Mouse (Mus musculus) CH12.LX (cell line): ENCODE results near the gene Arpc1a. TPM values are rescaled to one million over a fixed set of nuclear protein-coding genes. Genes with fewer than 3 reads are reported as not detected.

Source experiments
- DNase-seq: peaks from one replicate; pipeline ENCODE4 v3.0.0-alpha.2; 2013; ENCODE audit errors: extremely low read depth
- H3K27ac ChIP-seq: 2 replicates; pipeline ENCODE4 v1.5.1; 2012; ENCODE audit warnings: low read depth, mild to moderate bottlenecking, control low read depth, moderate library complexity; ENCODE audit not compliant: insufficient read depth
- H3K27me3 ChIP-seq: replicated peaks from 2 replicates; pipeline ENCODE3; 2012; ENCODE audit warnings: inconsistent platforms
- H3K36me3 ChIP-seq, 2 experiments: replicated peaks in 1 of 2; 2 replicates each; pipeline versions ENCODE3 to v1.6.1; 2012; ENCODE audit warnings: inconsistent platforms in 1 of 2, low read length in 1 of 2, mild to moderate bottlenecking in 1 of 2, mixed read lengths in 1 of 2, moderate library complexity in 1 of 2; ENCODE audit not compliant: control insufficient read depth in 1 of 2, insufficient read depth in 1 of 2
- H3K4me1 ChIP-seq, 2 experiments: 2 replicates each; pipeline ENCODE4 v1.6.1; 2012; ENCODE audit warnings: inconsistent platforms in 1 of 2, moderate library complexity in 1 of 2; ENCODE audit not compliant: insufficient read depth in 2 of 2, control insufficient read depth in 1 of 2
- H3K4me2 ChIP-seq: 2 replicates; pipeline ENCODE4 v1.6.1; 2012; ENCODE audit warnings: low read depth, mild to moderate bottlenecking, control low read depth; ENCODE audit not compliant: poor library complexity, insufficient read depth, severe bottlenecking
- H3K4me3 ChIP-seq, 3 experiments: fragments of 150-350 bp in 1 of 3; sonication (generic) in 1 of 3; replicated peaks in 1 of 3; 2 replicates each; pipeline versions ENCODE3 to v1.5.1; 2011 to 2012; ENCODE audit warnings: low read depth in 2 of 3, low read length in 2 of 3, mild to moderate bottlenecking in 2 of 3, moderate library complexity in 2 of 3, control low read depth in 1 of 3, improper control_type of control experiment in 1 of 3, inconsistent platforms in 1 of 3, mixed read lengths in 1 of 3; ENCODE audit not compliant: poor library complexity in 1 of 3
- H3K79me2 ChIP-seq: replicated peaks from 2 replicates; pipeline ENCODE4 v1.6.1; 2012; ENCODE audit warnings: mild to moderate bottlenecking, moderate library complexity; ENCODE audit not compliant: control insufficient read depth, poor library complexity, insufficient read depth, severe bottlenecking; ENCODE audit errors: extremely low read depth
- H3K9ac ChIP-seq: 2 replicates; pipeline ENCODE4 v1.6.1; 2012; ENCODE audit warnings: low read depth, mild to moderate bottlenecking, control low read depth, moderate library complexity; ENCODE audit not compliant: insufficient read depth
- H3K9me3 ChIP-seq: replicated peaks from 2 replicates; pipeline ENCODE3; 2012; ENCODE audit warnings: low read length, inconsistent platforms, mixed read lengths
- BHLHE40 ChIP-seq: IDR thresholded peaks from 2 replicates; pipeline ENCODE4 v1.6.1; 2011; ENCODE audit warnings: mild to moderate bottlenecking, low read depth, low read length, improper control_type of control experiment
- CHD1 ChIP-seq: IDR thresholded peaks from 2 replicates; pipeline ENCODE4 v1.6.1; 2012; ENCODE audit warnings: low read depth, low read length, improper control_type of control experiment, inconsistent platforms
- CHD2 ChIP-seq: IDR thresholded peaks from 2 replicates; pipeline ENCODE4 v1.6.1; 2011; ENCODE audit warnings: low read length, improper control_type of control experiment
- CTCF ChIP-seq, 2 experiments: IDR thresholded peaks in 1 of 2; conservative IDR thresholded peaks in 1 of 2; 2 replicates each; pipeline ENCODE4 v1.5.1; 2011 to 2012; ENCODE audit warnings: low read depth in 2 of 2, low read length in 2 of 2, improper control_type of control experiment in 1 of 2, inconsistent platforms in 1 of 2, mild to moderate bottlenecking in 1 of 2, moderate library complexity in 1 of 2
- E2F4 ChIP-seq: IDR thresholded peaks from 2 replicates; pipeline ENCODE4 v1.6.1; 2011; ENCODE audit warnings: low read depth, low read length, improper control_type of control experiment; ENCODE audit not compliant: insufficient replicate concordance
- ELF1 ChIP-seq: IDR thresholded peaks from 2 replicates; pipeline ENCODE4 v1.6.1; 2014; ENCODE audit warnings: low read depth, mild to moderate bottlenecking, inconsistent platforms, low read length, improper control_type of control experiment
- EP300 ChIP-seq: IDR thresholded peaks from 2 replicates; pipeline ENCODE4 v1.6.1; 2011; ENCODE audit warnings: low read length, improper control_type of control experiment
- ETS1 ChIP-seq: conservative IDR thresholded peaks from 2 replicates; pipeline ENCODE4 v1.6.1; 2012; ENCODE audit warnings: low read depth, mild to moderate bottlenecking, inconsistent platforms, low read length, improper control_type of control experiment, moderate library complexity
- GABPA ChIP-seq: IDR thresholded peaks from 2 replicates; pipeline ENCODE4 v1.6.1; 2012; ENCODE audit warnings: low read depth, low read length, improper control_type of control experiment, inconsistent platforms; ENCODE audit not compliant: insufficient replicate concordance
- HCFC1 ChIP-seq: IDR thresholded peaks from 2 replicates; pipeline ENCODE4 v1.6.1; 2012; ENCODE audit warnings: low read depth, mild to moderate bottlenecking, inconsistent platforms, low read length, improper control_type of control experiment
- IRF4 ChIP-seq: IDR thresholded peaks from 2 replicates; pipeline ENCODE4 v1.6.1; 2014; ENCODE audit warnings: low read depth, mild to moderate bottlenecking, inconsistent platforms, low read length, improper control_type of control experiment
- JUN ChIP-seq: IDR thresholded peaks from 2 replicates; pipeline ENCODE4 v1.6.1; 2011; ENCODE audit warnings: low read depth, mild to moderate bottlenecking, low read length, improper control_type of control experiment, moderate library complexity; ENCODE audit not compliant: insufficient read depth
- JUND ChIP-seq: conservative IDR thresholded peaks from 2 replicates; pipeline ENCODE4 v1.6.1; 2011; ENCODE audit warnings: low read depth, low read length, improper control_type of control experiment
- KAT2A ChIP-seq: IDR thresholded peaks from 2 replicates; pipeline ENCODE4 v1.6.1; 2012; ENCODE audit warnings: low read length, improper control_type of control experiment, inconsistent platforms; ENCODE audit not compliant: insufficient replicate concordance
- MAFK ChIP-seq: IDR thresholded peaks from 2 replicates; pipeline ENCODE4 v1.6.1; 2011; ENCODE audit warnings: low read length, improper control_type of control experiment; ENCODE audit not compliant: insufficient replicate concordance
- MAX ChIP-seq: IDR thresholded peaks from 2 replicates; pipeline ENCODE4 v1.6.1; 2011; ENCODE audit warnings: low read length, improper control_type of control experiment
- MEF2A ChIP-seq: IDR thresholded peaks from 2 replicates; pipeline ENCODE4 v1.6.1; 2014; ENCODE audit warnings: low read depth, mild to moderate bottlenecking, inconsistent platforms, low read length, improper control_type of control experiment, borderline replicate concordance
- MXI1 ChIP-seq: IDR thresholded peaks from 2 replicates; pipeline ENCODE4 v1.6.1; 2011; ENCODE audit warnings: mild to moderate bottlenecking, low read depth, low read length, improper control_type of control experiment
- MYC ChIP-seq: IDR thresholded peaks from 2 replicates; pipeline ENCODE4 v1.6.1; 2011; ENCODE audit warnings: low read depth, mild to moderate bottlenecking, improper control_type of control experiment, low read length
- NELFE ChIP-seq: IDR thresholded peaks from 2 replicates; pipeline ENCODE4 v1.6.1; 2011; ENCODE audit warnings: low read depth, low read length, improper control_type of control experiment
- NRF1 ChIP-seq: IDR thresholded peaks from 2 replicates; pipeline ENCODE4 v1.6.1; 2014; ENCODE audit warnings: low read depth, mild to moderate bottlenecking, inconsistent platforms, low read length, improper control_type of control experiment, moderate library complexity
- PAX5 ChIP-seq: IDR thresholded peaks from 2 replicates; pipeline ENCODE4 v1.6.1; 2012; ENCODE audit warnings: low read length, inconsistent platforms, mixed read lengths
- POLR2A ChIP-seq: IDR thresholded peaks from 2 replicates; pipeline ENCODE4 v1.6.1; 2011; ENCODE audit warnings: low read depth, mild to moderate bottlenecking, improper control_type of control experiment, low read length
- POLR2AphosphoS2 ChIP-seq: IDR thresholded peaks from 2 replicates; pipeline ENCODE4 v1.6.1; 2011; ENCODE audit warnings: low read depth, low read length, improper control_type of control experiment
- RAD21 ChIP-seq: IDR thresholded peaks from 2 replicates; pipeline ENCODE4 v1.6.1; 2011; ENCODE audit warnings: low read depth, mild to moderate bottlenecking, low read length, improper control_type of control experiment, moderate library complexity
- RCOR1 ChIP-seq: conservative IDR thresholded peaks from 2 replicates; pipeline ENCODE4 v1.6.1; 2012; ENCODE audit warnings: low read depth, mild to moderate bottlenecking, inconsistent platforms, low read length, improper control_type of control experiment
- SIN3A ChIP-seq: IDR thresholded peaks from 2 replicates; pipeline ENCODE4 v1.6.1; 2012; ENCODE audit warnings: low read length, improper control_type of control experiment, inconsistent platforms
- SMC3 ChIP-seq: IDR thresholded peaks from 2 replicates; pipeline ENCODE4 v1.6.1; 2011; ENCODE audit warnings: low read depth, low read length, improper control_type of control experiment
- TBP ChIP-seq: conservative IDR thresholded peaks from 2 replicates; pipeline ENCODE4 v1.6.1; 2011; ENCODE audit warnings: low read depth, low read length, improper control_type of control experiment
- TCF12 ChIP-seq: IDR thresholded peaks from 2 replicates; pipeline ENCODE4 v1.6.1; 2014; ENCODE audit warnings: low read depth, mild to moderate bottlenecking, inconsistent platforms, low read length, improper control_type of control experiment
- UBTF ChIP-seq: IDR thresholded peaks from 2 replicates; pipeline ENCODE4 v1.6.1; 2012; ENCODE audit warnings: low read depth, mild to moderate bottlenecking, inconsistent platforms, low read length, improper control_type of control experiment, moderate library complexity
- USF1 ChIP-seq: IDR thresholded peaks from 2 replicates; pipeline ENCODE4 v1.6.1; 2014; ENCODE audit warnings: low read depth, mild to moderate bottlenecking, inconsistent platforms, low read length, improper control_type of control experiment
- USF2 ChIP-seq: conservative IDR thresholded peaks from 2 replicates; pipeline ENCODE4 v1.6.1; 2011; ENCODE audit warnings: low read depth, low read length, improper control_type of control experiment
- ZC3H11A ChIP-seq: IDR thresholded peaks from 2 replicates; pipeline ENCODE4 v1.6.1; 2012; ENCODE audit warnings: low read depth, mild to moderate bottlenecking, inconsistent platforms, low read length, improper control_type of control experiment
- ZKSCAN1 ChIP-seq: IDR thresholded peaks from 2 replicates; pipeline ENCODE4 v1.6.1; 2012; ENCODE audit warnings: low read depth, inconsistent platforms, low read length, improper control_type of control experiment, borderline replicate concordance
- ZMIZ1 ChIP-seq: IDR thresholded peaks from 2 replicates; pipeline ENCODE4 v1.6.1; 2012; ENCODE audit warnings: low read depth, mild to moderate bottlenecking, inconsistent platforms, low read length, improper control_type of control experiment
- ZNF384 ChIP-seq: IDR thresholded peaks from 2 replicates; pipeline ENCODE4 v1.6.1; 2012; ENCODE audit warnings: low read depth, low read length, improper control_type of control experiment, inconsistent platforms
- dilution Hi-C: fragments of 300-500 bp; cut with MboI; formaldehyde crosslinking; loops from 2 replicates; pipeline ENCODE4 v1.14.3; 2020; ENCODE audit warnings: low sequenced_read_pairs; ENCODE audit not compliant: extremely low pct_unique_long_range_greater_than_20kb, extremely low pct_ligation_motif_present
- in situ Hi-C: fragments of 300-500 bp; cut with MboI; formaldehyde crosslinking; loops from 3 replicates; pipeline ENCODE4 v1.14.3; 2019; ENCODE audit warnings: low sequenced_read_pairs, low pct_ligation_motif_present, low pct_unique_long_range_greater_than_20kb, mixed read lengths
- polyA plus RNA-seq: library from polyadenylated mRNA; unstranded; fragments of >175 nt; gene quantifications from 2 replicates; pipeline ENCODE4 v1.2.1, GENCODE M21; 2012; ENCODE audit warnings: low read depth; ENCODE audit not compliant: insufficient read length
- total RNA-seq, 2 experiments: library from RNA; depleted of rRNA; stranded (reverse); fragments of 300-350 nt in 1 of 2; fragments of >200 nt in 1 of 2; gene quantifications; 2 replicates each; pipeline ENCODE4 v1.2.3; 2012 to 2014

Arpc1a gene
- total and polyA plus RNA-seq, 3 experiments: 59.2 to 83.2 (median 59.5) TPM

- H3K4me1 ChIP-seq: peaks cover 10 to 43% of the 10 kb centered on the region in 2 experiments; a peak in 2 of 4 replicates
- H3K4me3 ChIP-seq: peak within 1 kb of the TSS; percentile 71 to 98 (median 86)
- DNase-seq: peak; percentile 88
- peak within 1 kb of the TSS; percentile 99 for H3K9ac ChIP-seq
- H3K4me2 ChIP-seq: peak within 1 kb of the TSS; percentile 88; the same call in 1 of the 2 replicates
- peaks cover 43 to 67% of the 10 kb centered on the region in 2 experiments for H3K36me3 ChIP-seq
- H3K27ac ChIP-seq: peak within 1 kb of the TSS; percentile 42; the same call in 1 of the 2 replicates
- peaks cover 74% of the 10 kb centered on the region for H3K79me2 ChIP-seq
- in situ Hi-C loops: no loop called here
- dilution Hi-C loops: no loop called here
- no peaks in the 10 kb centered on the region for H3K9me3 ChIP-seq
- no peaks in the 10 kb centered on the region for H3K27me3 ChIP-seq
- no peak for TF ChIP-seq ZC3H11A
- TF ChIP-seq CHD2: peak; percentile 58; the same call in 1 of the 2 replicates
- no peak for TF ChIP-seq ZKSCAN1
- TF ChIP-seq JUND: peak; percentile 93
- peak; percentile 42; the same call in 1 of the 2 replicates for TF ChIP-seq ETS1
- peak; percentile 100 for TF ChIP-seq MAX
- TF ChIP-seq RCOR1: peak; percentile 51; the same call in 1 of the 2 replicates
- TF ChIP-seq E2F4: peak; percentile 58; the same call in 1 of the 2 replicates
- peak; percentile 83 for TF ChIP-seq MYC
- TF ChIP-seq POLR2AphosphoS2: peak; percentile 89
- TF ChIP-seq HCFC1: peak; percentile 89
- TF ChIP-seq IRF4: 0 out of 2 replicates have a peak, but pooled peaks have one; percentile 29
- TF ChIP-seq MAFK: no peak
- TF ChIP-seq MXI1: peak; percentile 78
- TF ChIP-seq EP300: no peak
- no peak for TF ChIP-seq SMC3
- TF ChIP-seq ZMIZ1: peak; percentile 92; the same call in 1 of the 2 replicates
- no peak for TF ChIP-seq CHD1
- TF ChIP-seq TBP: peak; percentile 96
- peak; percentile 75 for TF ChIP-seq ELF1
- TF ChIP-seq GABPA: no peak
- TF ChIP-seq TCF12: peak; percentile 97
- TF ChIP-seq BHLHE40: no peak
- TF ChIP-seq UBTF: peak; percentile 97; the same call in 1 of the 2 replicates
- TF ChIP-seq USF2: no peak
- TF ChIP-seq NELFE: peak; percentile 72
- no peak for TF ChIP-seq ZNF384
- TF ChIP-seq JUN: peak; percentile 88
- TF ChIP-seq CTCF (conservative IDR thresholded peaks at IDR 0.05 in 1 of 2, IDR thresholded peaks at IDR 0.05 in 1 of 2; ENCODE audit: low read depth in 2 of 2, low read length in 2 of 2): peak in 1 of 2 experiments; percentile 43; a peak in 2 of 4 replicates
- TF ChIP-seq POLR2A: peak; percentile 92
- TF ChIP-seq SIN3A: peak; percentile 79
- no peak for TF ChIP-seq USF1
- TF ChIP-seq RAD21: no peak
- TF ChIP-seq NRF1: peak; percentile 43
- TF ChIP-seq PAX5: no peak
- TF ChIP-seq KAT2A: peak; percentile 87; the same call in 1 of the 2 replicates
- TF ChIP-seq MEF2A: peak; percentile 84; the same call in 1 of the 2 replicates
These were observed 56.2 kb downstream of the Arpc1a start, which contains the start of the genes Pdap1 and Bud31 for GRCm38 (mm10) chr5:145139571-145140519. Gene Pdap1, minus strand, starts transcription at chr5:145140238. Gene Bud31, plus strand, starts transcription at chr5:145140362.
